Mouse (Mus musculus) G1E (cell line): Measurements from ENCODE around the gene Rnf2. TPM values are rescaled to one million over a fixed set of nuclear protein-coding genes. Genes with fewer than 3 reads are reported as not detected.
A peak's percentile ranks its signal among the peaks of the same experiment; 100 is the strongest.

ENCODE experiments used
- ATAC-seq: 2 replicates; pipeline ENCODE4 v1.8.0; 2016; ENCODE audit warnings: mild to moderate bottlenecking; ENCODE audit not compliant: insufficient number of reproducible peaks, poor library complexity, low FRiP score, severe bottlenecking; ENCODE audit errors: extremely low read depth
- DNase-seq: peaks from one replicate; pipeline ENCODE4 v3.0.0; 2012; ENCODE audit warnings: low spot score
- H3K27me3 ChIP-seq: 2 replicates; pipeline ENCODE4 v1.6.1; 2012; ENCODE audit warnings: mild to moderate bottlenecking, low read length, inconsistent platforms; ENCODE audit not compliant: insufficient read depth
- H3K36me3 ChIP-seq: replicated peaks from 2 replicates; pipeline ENCODE3; 2012; ENCODE audit warnings: mild to moderate bottlenecking, inconsistent platforms
- H3K4me1 ChIP-seq: 2 replicates; pipeline ENCODE4 v1.6.1; 2012; ENCODE audit warnings: low read depth, low read length, inconsistent platforms, mixed read lengths; ENCODE audit not compliant: insufficient read depth
- H3K4me3 ChIP-seq: 2 replicates; pipeline ENCODE4 v1.5.1; 2012; ENCODE audit warnings: low read depth, mild to moderate bottlenecking, inconsistent platforms, low read length, moderate library complexity, mixed read lengths
- H3K9me3 ChIP-seq: replicated peaks from 2 replicates; pipeline ENCODE4 v1.6.1; 2012; ENCODE audit warnings: inconsistent platforms
- CTCF ChIP-seq: IDR thresholded peaks from 2 replicates; pipeline ENCODE4 v1.5.1; 2012; ENCODE audit warnings: low read depth, low read length, inconsistent platforms, mixed read lengths
- GATA1 ChIP-seq: IDR thresholded peaks from 2 replicates; pipeline ENCODE4 v1.6.1; 2012; ENCODE audit warnings: borderline replicate concordance, low read length, inconsistent platforms, mixed read lengths
- GATA2 ChIP-seq: IDR thresholded peaks from 2 replicates; pipeline ENCODE4 v1.6.1; 2012; ENCODE audit warnings: low read depth, low read length, inconsistent platforms, borderline replicate concordance
- POLR2AphosphoS5 ChIP-seq: IDR thresholded peaks from 2 replicates; pipeline ENCODE4 v1.6.1; 2012; ENCODE audit warnings: low read depth, low read length, inconsistent platforms; ENCODE audit not compliant: insufficient replicate concordance
- TAL1 ChIP-seq: conservative IDR thresholded peaks from 2 replicates; pipeline ENCODE4 v1.6.1; 2012; ENCODE audit warnings: low read depth, low read length, inconsistent platforms, mixed read lengths
- polyA plus RNA-seq: library from polyadenylated mRNA; stranded (reverse); fragments of >175 nt; gene quantifications from 2 replicates; pipeline ENCODE4 v1.2.3, GENCODE M21; 2012
- total RNA-seq, 2 experiments: library from RNA; stranded (forward) in 1 of 2; stranded (reverse) in 1 of 2; fragments of 200-1000 nt in 1 of 2; fragments of >200 nt in 1 of 2; fragmentation: Nextera tagmentation in 1 of 2; gene quantifications; 2 replicates each; pipeline ENCODE4 v1.2.3; 2014 to 2017

Rnf2 gene
- total and polyA plus RNA-seq, 3 experiments: 92.5 to 192 (median 166) TPM

DNA sequence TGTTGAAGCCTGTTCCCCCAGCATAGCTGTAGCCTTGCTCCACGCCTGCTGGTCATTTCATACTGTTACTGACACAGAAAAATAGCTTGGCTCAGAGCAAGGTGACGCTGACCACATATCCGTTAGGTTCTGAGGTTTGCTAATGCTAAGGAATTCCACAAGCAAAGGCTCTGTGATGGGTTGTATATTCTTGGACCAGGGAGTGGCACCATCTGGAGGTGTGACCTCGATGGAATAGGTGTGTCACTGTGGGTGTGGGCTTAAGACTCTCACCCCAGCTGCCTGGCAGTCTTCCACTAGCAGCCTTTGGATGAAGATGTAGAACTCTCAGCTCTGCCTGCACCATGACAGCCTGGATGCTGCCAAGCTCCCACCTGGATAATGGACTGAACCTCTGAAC, 34.2 kb downstream of the Rnf2 start:
- peaks cover 40% of the 10 kb centered on the region for H3K36me3 ChIP-seq
- H3K4me1 ChIP-seq: no peaks in the 10 kb centered on the region
- H3K4me3 ChIP-seq: no peak overlapping the region
- TF ChIP-seq TAL1 (no peak), CTCF (no peak)
- ATAC-seq (no peak), DNase-seq (no peak)
- no peaks in the 10 kb centered on the region for H3K27me3 ChIP-seq
- no peaks in the 10 kb centered on the region for H3K9me3 ChIP-seq

- ATAC-seq (no peak), DNase-seq (no peak)
- no peaks in the 10 kb centered on the region; the same call in 1 of the 2 replicates for H3K4me1 ChIP-seq
- TF ChIP-seq TAL1 (no peak), POLR2AphosphoS5 (no peak), GATA1 (no peak), CTCF (no peak)
- H3K9me3 ChIP-seq: no peaks in the 10 kb centered on the region
- no peaks in the 10 kb centered on the region for H3K27me3 ChIP-seq
- H3K36me3 ChIP-seq: peaks cover 43% of the 10 kb centered on the region
- no peak overlapping the region for H3K4me3 ChIP-seq
These were observed 35.8 kb downstream of the Rnf2 start for GRCm38 (mm10) chr1:151464914-151465313.

- DNase-seq: no peak
- Histone ChIP-seq H3K4me1 (peaks cover 7% of the 10 kb centered on the region), H3K9me3 (no peaks in the 10 kb centered on the region), H3K36me3 (peaks cover 50% of the 10 kb centered on the region), H3K27me3 (no peaks in the 10 kb centered on the region), H3K4me3 (no peak overlapping the region)
- ATAC-seq: no peak
- TF ChIP-seq CTCF (no peak), GATA1 (no peak), POLR2AphosphoS5 (no peak), TAL1 (no peak), GATA2 (no peak)
These were observed 39.5 kb downstream of the Rnf2 start for GRCm38 (mm10) chr1:151461265-151461664.

- Histone ChIP-seq H3K4me3 (no peak overlapping the region), H3K27me3 (no peaks in the 10 kb centered on the region), H3K4me1 (peaks cover 7% of the 10 kb centered on the region), H3K9me3 (no peaks in the 10 kb centered on the region), H3K36me3 (peaks cover 77% of the 10 kb centered on the region)
- ATAC-seq (no peak), DNase-seq (peak; percentile 11)
- TF ChIP-seq TAL1: no peak
- no peak for TF ChIP-seq CTCF
- no peak for TF ChIP-seq POLR2AphosphoS5
- TF ChIP-seq GATA1: no peak
- no peak for TF ChIP-seq GATA2
These were observed 43.7 kb downstream of the Rnf2 start for GRCm38 (mm10) chr1:151457087-151457486.

DNA sequence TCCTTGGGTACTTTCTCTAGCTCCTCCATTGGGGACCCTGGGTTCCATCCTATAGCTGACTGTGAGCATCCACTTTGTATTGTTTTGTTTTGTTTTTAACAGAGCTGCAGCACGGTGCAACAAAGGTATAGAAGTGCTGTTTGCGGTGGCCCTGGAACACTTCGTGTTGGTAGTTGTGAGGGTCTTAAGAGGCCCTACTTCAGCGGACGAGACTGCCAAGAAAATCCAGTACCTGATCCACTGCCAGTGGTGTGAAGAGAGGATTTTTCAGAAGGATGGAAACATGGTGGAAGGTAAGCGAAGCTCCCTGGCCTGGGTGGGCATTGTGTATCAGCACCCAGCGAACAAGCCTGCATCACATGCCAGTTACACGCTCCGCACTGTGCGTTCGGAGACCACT, 48.8 kb downstream of the Rnf2 start:
- Histone ChIP-seq H3K4me1 (peaks cover 2% of the 10 kb centered on the region), H3K9me3 (no peaks in the 10 kb centered on the region), H3K4me3 (no peak overlapping the region), H3K36me3 (peaks cover 83% of the 10 kb centered on the region), H3K27me3 (no peaks in the 10 kb centered on the region)
- DNase-seq: no peak
- no peak for ATAC-seq
- TF ChIP-seq POLR2AphosphoS5 (no peak), CTCF (no peak), GATA1 (no peak), TAL1 (no peak)

DNA sequence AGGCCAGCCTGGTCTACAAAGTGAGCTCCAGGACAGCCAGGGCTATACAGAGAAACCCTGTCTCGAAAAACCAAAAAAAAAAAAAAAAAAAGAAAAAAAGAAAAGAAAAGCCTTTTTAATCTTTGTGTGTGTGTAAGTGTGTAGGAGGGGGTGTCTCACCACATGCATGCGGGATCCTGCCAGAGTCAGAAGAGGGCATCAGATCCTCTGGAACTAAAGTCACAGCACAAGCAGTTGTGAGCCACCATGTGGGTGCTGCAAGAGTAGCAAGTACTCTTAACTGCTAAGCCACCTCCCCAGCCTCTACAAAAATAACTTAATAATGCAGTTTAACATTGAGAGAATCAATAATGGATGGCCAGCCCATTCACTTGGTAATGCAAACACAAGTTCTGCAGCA, 49.9 kb downstream of the Rnf2 start:
- TF ChIP-seq POLR2AphosphoS5: no peak
- Histone ChIP-seq H3K36me3 (peaks cover 84% of the 10 kb centered on the region), H3K27me3 (no peaks in the 10 kb centered on the region), H3K4me3 (no peak overlapping the region), H3K9me3 (no peaks in the 10 kb centered on the region), H3K4me1 (no peaks in the 10 kb centered on the region)
- no peak for ATAC-seq
- DNase-seq: no peak

GRCm38 (mm10) chr1:151449866-151450265, 50.9 kb downstream of the Rnf2 start:
- peaks cover 88% of the 10 kb centered on the region for H3K36me3 ChIP-seq
- H3K27me3 ChIP-seq: no peaks in the 10 kb centered on the region
- ATAC-seq: no peak
- no peaks in the 10 kb centered on the region for H3K9me3 ChIP-seq
- TF ChIP-seq GATA1 (no peak), TAL1 (no peak), CTCF (no peak), GATA2 (no peak), POLR2AphosphoS5 (no peak)
- no peak for DNase-seq
- no peaks in the 10 kb centered on the region for H3K4me1 ChIP-seq
- H3K4me3 ChIP-seq: no peak overlapping the region
